Mouse (Mus musculus) ES-Bruce4 (cell line): ENCODE measurements around the gene Mgam. TPM values are rescaled to one million over a fixed set of nuclear protein-coding genes. Genes with fewer than 3 reads are reported as not detected.
"Not testable (repeated sequence)": the region's sequence is repeated elsewhere in the genome, so short reads cannot be mapped to it uniquely, and the experiment has no call there.

Source experiments
- H3K27ac ChIP-seq: 2 replicates; pipeline ENCODE4 v1.5.1; 2012; ENCODE audit warnings: low read length, inconsistent platforms; ENCODE audit not compliant: insufficient read depth
- H3K27me3 ChIP-seq: 2 replicates; pipeline ENCODE4 v1.6.1; 2012; ENCODE audit warnings: mild to moderate bottlenecking, low read length, inconsistent platforms; ENCODE audit not compliant: control insufficient read depth, poor library complexity, insufficient read depth, severe bottlenecking
- H3K36me3 ChIP-seq: 2 replicates; pipeline ENCODE4 v1.6.1; 2012; ENCODE audit warnings: inconsistent platforms, mild to moderate bottlenecking, low read length, moderate library complexity; ENCODE audit not compliant: control insufficient read depth, poor library complexity, insufficient read depth, severe bottlenecking
- H3K4me1 ChIP-seq: one replicate; pipeline ENCODE4 v1.8.1; 2011; ENCODE audit warnings: low read length; ENCODE audit not compliant: control insufficient read depth, insufficient read depth
- H3K4me3 ChIP-seq: 2 replicates; pipeline ENCODE4 v1.5.1; 2011; ENCODE audit warnings: low read depth, mild to moderate bottlenecking, low read length
- H3K9ac ChIP-seq: 2 replicates; pipeline ENCODE4 v1.6.1; 2012; ENCODE audit warnings: low read depth, mild to moderate bottlenecking, inconsistent platforms; ENCODE audit not compliant: poor library complexity, severe bottlenecking
- H3K9me3 ChIP-seq: replicated peaks from 2 replicates; pipeline ENCODE4 v1.6.1; 2012; ENCODE audit warnings: mild to moderate bottlenecking, low read length, inconsistent platforms; ENCODE audit not compliant: control insufficient read depth, poor library complexity, insufficient read depth, severe bottlenecking
- CTCF ChIP-seq: IDR thresholded peaks from one replicate; pipeline ENCODE4 v1.8.1; 2011; ENCODE audit warnings: low read depth, low read length
- EP300 ChIP-seq: IDR thresholded peaks from 2 replicates; pipeline ENCODE4 v1.6.1; 2011; ENCODE audit warnings: low read depth, low read length; ENCODE audit not compliant: insufficient read depth
- POLR2A ChIP-seq: IDR thresholded peaks from one replicate; pipeline ENCODE4 v1.8.1; 2011; ENCODE audit warnings: low read length; ENCODE audit not compliant: insufficient read depth
- polyA plus RNA-seq: library from polyadenylated mRNA; stranded (reverse); fragments of >200 nt; gene quantifications from 2 replicates; pipeline ENCODE4 v1.2.4, GENCODE M21; 2011; ENCODE audit warnings: low read depth; ENCODE audit not compliant: missing spikeins, insufficient read depth, insufficient read length

The Mgam gene
- polyA plus RNA-seq, 1 experiment: 0.09 TPM

GRCm38 (mm10) chr6:40755948-40756347, 127.3 kb downstream of the Mgam start:
- Histone ChIP-seq H3K9ac (no peak overlapping the region), H3K9me3 (no peaks in the 10 kb centered on the region), H3K27me3 (no peaks in the 10 kb centered on the region), H3K4me1 (no peaks in the 10 kb centered on the region), H3K4me3 (no peak overlapping the region), H3K36me3 (no peaks in the 10 kb centered on the region), H3K27ac (no peak overlapping the region)
- no peak for TF ChIP-seq CTCF
- no peak for TF ChIP-seq POLR2A
- TF ChIP-seq EP300: no peak

- H3K27ac ChIP-seq, H3K4me1 ChIP-seq, H3K36me3 ChIP-seq, H3K9me3 ChIP-seq, H3K4me3 ChIP-seq, H3K27me3 ChIP-seq, H3K9ac ChIP-seq: not testable (repeated sequence)
These were observed 128.7 kb downstream of the Mgam start for GRCm38 (mm10) chr6:40757346-40757745.

- Histone ChIP-seq H3K27ac (no peak overlapping the region), H3K36me3 (no peaks in the 10 kb centered on the region), H3K4me3 (no peak overlapping the region), H3K27me3 (no peaks in the 10 kb centered on the region), H3K4me1 (no peaks in the 10 kb centered on the region), H3K9ac (no peak overlapping the region), H3K9me3 (no peaks in the 10 kb centered on the region)
- TF ChIP-seq CTCF: no peak
- TF ChIP-seq POLR2A: no peak
- TF ChIP-seq EP300: no peak
These were observed 146.0 kb downstream of the Mgam start for GRCm38 (mm10) chr6:40774656-40775055.

GRCm38 (mm10) chr6:40778458-40778857, 149.8 kb downstream of the Mgam start:
- H3K27ac ChIP-seq: no peak overlapping the region
- H3K4me3 ChIP-seq: no peak overlapping the region
- no peaks in the 10 kb centered on the region for H3K27me3 ChIP-seq
- TF ChIP-seq EP300 (no peak), CTCF (no peak), POLR2A (no peak)
- H3K4me1 ChIP-seq: no peaks in the 10 kb centered on the region
- no peaks in the 10 kb centered on the region for H3K9me3 ChIP-seq
- no peaks in the 10 kb centered on the region for H3K36me3 ChIP-seq
- H3K9ac ChIP-seq: no peak overlapping the region

- TF ChIP-seq POLR2A (no peak), EP300 (no peak), CTCF (no peak)
- no peak overlapping the region for H3K9ac ChIP-seq
- H3K4me1 ChIP-seq: no peaks in the 10 kb centered on the region
- no peak overlapping the region for H3K27ac ChIP-seq
- no peak overlapping the region for H3K4me3 ChIP-seq
- H3K36me3 ChIP-seq: no peaks in the 10 kb centered on the region
- no peaks in the 10 kb centered on the region for H3K9me3 ChIP-seq
- H3K27me3 ChIP-seq: no peaks in the 10 kb centered on the region
These were observed 155.0 kb downstream of the Mgam start for GRCm38 (mm10) chr6:40783637-40784036.

- Histone ChIP-seq H3K4me3 (no peak overlapping the region), H3K9me3 (no peaks in the 10 kb centered on the region), H3K27me3 (no peaks in the 10 kb centered on the region), H3K36me3 (no peaks in the 10 kb centered on the region), H3K27ac (no peak overlapping the region), H3K9ac (no peak overlapping the region), H3K4me1 (no peaks in the 10 kb centered on the region)
- TF ChIP-seq CTCF (no peak), POLR2A (no peak), EP300 (no peak)
These were observed 155.7 kb downstream of the Mgam start for GRCm38 (mm10) chr6:40784378-40784777.
